Mouse (Mus musculus) cortical plate, adult 2 months (tissue): ENCODE data around the gene Agap2. TPM values are rescaled to one million over a fixed set of nuclear protein-coding genes. Genes with fewer than 3 reads are reported as not detected.
A peak's percentile ranks its signal among the peaks of the same experiment; 100 is the strongest.

ENCODE experiments used
- H3K27ac ChIP-seq: fragments of 200-500 bp; 2 replicates; pipeline ENCODE4 v1.5.1; 2012; ENCODE audit warnings: low read length, control low read depth, inconsistent platforms; ENCODE audit not compliant: insufficient read depth
- H3K4me1 ChIP-seq: fragments of 200-500 bp; 2 replicates; pipeline ENCODE4 v1.6.1; 2011; ENCODE audit warnings: low read length; ENCODE audit not compliant: control insufficient read depth, insufficient read depth
- H3K4me3 ChIP-seq: fragments of 200-500 bp; 2 replicates; pipeline ENCODE4 v1.5.1; 2011; ENCODE audit warnings: mild to moderate bottlenecking, low read length, control low read depth; ENCODE audit not compliant: insufficient read depth
- CTCF ChIP-seq: fragments of 200-500 bp; IDR thresholded peaks from 2 replicates; pipeline ENCODE4 v1.5.1; 2011; ENCODE audit warnings: mild to moderate bottlenecking, control low read depth, low read length; ENCODE audit not compliant: insufficient read depth; ENCODE audit errors: extremely low read depth
- POLR2A ChIP-seq: fragments of 200-500 bp; IDR thresholded peaks from 2 replicates; pipeline ENCODE4 v1.6.1; 2011; ENCODE audit warnings: mild to moderate bottlenecking, low read length, control low read depth; ENCODE audit not compliant: insufficient read depth; ENCODE audit errors: extremely low read depth
- polyA plus RNA-seq: library from polyadenylated mRNA; depleted of rRNA; stranded (reverse); fragments of >200 nt; gene quantifications from 2 replicates; pipeline ENCODE4 v1.2.3, GENCODE M21; 2012

The Agap2 gene
- polyA plus RNA-seq, 1 experiment = 383 TPM

GRCm38 (mm10) chr10:127081996-127082620, 7.0 kb downstream of the Agap2 start:
- peak overlapping the region; percentile 96 for H3K27ac ChIP-seq
- H3K4me1 ChIP-seq = peaks cover 11% of the 10 kb centered on the region
- no peak for TF ChIP-seq POLR2A
- no peak for TF ChIP-seq CTCF
- H3K4me3 ChIP-seq = peak overlapping the region; percentile 48

DNA sequence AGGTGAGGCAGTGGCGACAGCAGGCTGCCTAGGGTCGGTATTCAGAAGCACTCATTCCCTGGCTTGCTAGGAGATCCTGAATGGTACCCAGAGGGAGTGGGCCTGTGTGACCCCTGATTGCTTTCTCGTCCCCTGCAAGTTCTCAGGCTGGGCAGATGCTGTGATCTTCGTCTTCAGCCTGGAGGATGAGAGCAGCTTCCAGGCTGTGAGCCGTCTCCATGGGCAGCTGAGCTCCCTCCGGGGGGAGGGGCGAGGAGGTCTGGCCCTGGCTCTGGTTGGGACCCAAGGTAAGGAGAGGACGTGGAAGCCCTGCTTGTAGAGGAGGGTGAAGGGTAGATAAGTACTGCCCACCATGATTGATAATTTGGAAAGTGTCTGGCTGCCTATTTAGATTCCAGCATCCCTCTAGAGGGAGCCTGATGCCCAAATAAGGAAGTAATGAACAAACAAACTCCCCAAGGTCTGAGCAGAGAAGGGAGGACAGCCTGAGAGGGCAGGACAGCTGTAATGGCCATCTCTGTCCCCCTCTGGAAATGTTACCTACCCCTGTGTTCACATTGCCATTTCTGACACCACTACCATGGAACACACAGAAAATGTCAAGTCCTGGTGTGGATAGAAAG, 8.3 kb downstream of the Agap2 start:
- peak overlapping the region; percentile 48; the same call in 1 of the 2 replicates for H3K4me3 ChIP-seq
- TF ChIP-seq POLR2A (no peak), CTCF (no peak)
- H3K27ac ChIP-seq = no peak overlapping the region
- peaks cover 11% of the 10 kb centered on the region for H3K4me1 ChIP-seq

- H3K4me3 ChIP-seq = no peak overlapping the region
- H3K4me1 ChIP-seq = peaks cover 11% of the 10 kb centered on the region
- TF ChIP-seq CTCF (no peak), POLR2A (no peak)
- no peak overlapping the region for H3K27ac ChIP-seq
Measured at GRCm38 (mm10) chr10:127083915-127084306, 8.8 kb downstream of the Agap2 start.

DNA sequence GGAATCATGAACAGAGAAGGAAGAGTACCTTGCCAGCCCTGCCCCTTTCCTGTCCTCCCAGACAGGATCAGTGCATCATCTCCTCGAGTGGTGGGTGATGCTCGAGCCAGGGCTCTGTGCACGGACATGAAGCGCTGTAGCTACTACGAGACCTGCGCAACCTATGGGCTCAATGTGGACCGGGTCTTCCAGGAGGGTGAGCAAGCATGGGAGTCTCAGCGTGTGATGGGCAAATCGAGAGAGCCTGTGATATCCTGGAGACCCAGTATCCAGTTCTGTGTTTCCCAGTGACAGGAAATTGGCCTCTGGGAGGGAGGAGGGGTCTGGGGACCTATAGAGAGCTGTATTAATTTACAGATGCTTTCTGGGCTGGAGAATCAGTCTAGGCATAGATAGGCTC, 10.0 kb downstream of the Agap2 start:
- H3K4me3 ChIP-seq = no peak overlapping the region
- TF ChIP-seq POLR2A = no peak
- no peak for TF ChIP-seq CTCF
- H3K4me1 ChIP-seq = peaks cover 11% of the 10 kb centered on the region
- no peak overlapping the region for H3K27ac ChIP-seq

DNA sequence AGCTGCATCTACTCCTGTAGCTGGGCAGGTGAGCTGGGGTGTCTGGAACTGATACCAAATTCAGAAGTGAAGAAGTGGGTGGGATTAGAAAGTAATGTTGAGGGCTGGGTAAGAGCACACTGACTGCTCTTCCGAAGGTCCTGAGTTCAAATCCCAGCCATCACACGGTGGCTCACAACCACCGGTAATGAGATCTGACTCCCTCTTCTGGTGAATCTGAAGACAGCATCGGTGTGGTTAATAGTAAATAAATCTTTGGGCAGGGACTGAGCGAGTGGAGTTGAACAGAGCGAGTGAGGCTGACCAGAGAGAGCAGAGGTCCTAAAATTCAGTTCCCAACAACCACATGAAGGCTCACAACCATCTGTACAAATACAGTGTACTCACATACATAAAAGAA, 10.5 kb downstream of the Agap2 start:
- no peak overlapping the region for H3K4me3 ChIP-seq

DNA sequence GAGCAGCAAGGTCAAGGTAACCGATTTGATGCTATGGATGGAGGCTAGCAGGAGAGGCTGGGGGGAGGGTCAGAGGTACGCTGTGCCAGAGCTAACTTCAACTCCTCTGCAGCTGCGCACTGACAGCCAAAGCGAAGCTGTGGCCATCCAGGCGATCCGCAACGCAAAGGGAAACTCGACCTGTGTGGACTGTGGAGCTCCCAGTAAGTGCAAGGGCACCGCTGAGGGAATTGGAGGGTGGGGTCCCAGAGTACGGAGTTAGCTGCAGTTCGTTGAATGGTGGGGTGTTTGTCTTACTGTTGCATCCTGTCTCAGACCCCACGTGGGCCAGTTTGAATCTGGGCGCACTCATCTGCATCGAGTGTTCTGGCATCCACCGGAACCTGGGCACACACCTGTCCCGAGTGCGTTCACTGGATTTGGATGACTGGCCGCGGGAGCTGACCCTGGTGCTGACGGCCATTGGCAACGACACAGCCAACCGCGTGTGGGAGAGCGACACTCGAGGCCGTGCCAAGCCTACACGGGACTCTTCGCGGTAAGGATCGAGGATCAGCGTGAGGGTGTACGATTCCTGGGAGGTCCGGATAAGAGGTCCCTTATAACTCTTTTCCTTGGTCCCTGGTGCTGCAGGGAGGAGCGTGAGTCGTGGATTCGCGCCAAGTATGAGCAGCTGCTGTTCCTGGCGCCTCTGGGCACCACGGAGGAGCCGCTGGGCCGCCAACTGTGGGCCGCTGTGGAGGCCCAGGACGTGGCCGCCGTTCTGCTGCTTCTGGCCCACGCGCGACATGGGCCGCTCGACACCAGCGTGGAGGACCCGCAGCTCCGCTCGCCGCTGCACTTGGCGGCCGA, 15.7 kb downstream of the Agap2 start:
- Histone ChIP-seq H3K4me1 (peaks cover 13% of the 10 kb centered on the region), H3K4me3 (peak overlapping the region; percentile 1; the same call in 1 of the 2 replicates), H3K27ac (peak overlapping the region; percentile 82)
- TF ChIP-seq CTCF (no peak), POLR2A (no peak)

More for the DNA sequence above, 10.5 kb downstream of the Agap2 start:
- peaks cover 16% of the 10 kb centered on the region for H3K4me1 ChIP-seq
- H3K27ac ChIP-seq = no peak overlapping the region
- TF ChIP-seq POLR2A (no peak), CTCF (no peak)

DNA sequence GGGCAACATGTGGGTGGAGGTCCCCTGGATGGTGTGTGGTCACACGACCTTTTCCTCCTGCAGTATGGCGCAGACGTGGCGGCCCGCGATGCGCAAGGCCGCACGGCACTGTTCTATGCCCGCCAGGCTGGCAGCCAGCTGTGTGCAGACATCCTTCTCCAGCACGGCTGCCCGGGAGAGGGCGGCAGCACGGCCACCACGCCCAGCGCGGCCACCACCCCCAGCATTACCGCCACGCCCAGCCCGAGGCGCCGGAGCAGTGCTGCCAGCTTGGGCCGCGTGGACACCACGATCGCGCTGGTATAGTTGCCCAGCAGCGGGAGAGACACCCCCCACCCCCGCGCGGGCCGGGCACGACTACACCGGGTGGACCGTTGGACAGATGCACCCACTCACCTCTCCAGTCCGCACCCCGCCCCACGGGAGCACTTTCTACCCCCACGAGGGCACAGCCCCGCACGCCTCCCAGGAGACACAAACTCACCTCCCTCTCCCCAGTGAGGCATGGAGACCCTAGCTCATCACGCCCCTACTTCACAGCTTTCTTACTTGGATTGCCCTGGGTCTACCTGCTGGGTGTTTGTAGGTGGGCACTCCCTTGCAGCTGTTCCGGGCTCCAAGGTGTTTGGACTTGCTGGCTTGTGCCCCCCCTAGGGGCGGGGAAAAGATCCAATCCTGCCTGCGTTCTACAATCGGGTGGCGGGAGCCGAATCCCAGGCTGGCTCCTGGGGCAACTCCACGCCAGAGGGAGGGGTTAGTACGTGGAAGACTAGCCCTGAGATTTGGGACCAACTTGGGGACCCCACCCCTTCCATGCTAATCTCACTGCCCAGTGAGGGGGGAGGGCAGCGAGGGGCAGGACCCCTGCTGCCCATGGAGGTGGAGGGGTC, 16.7 kb downstream of the Agap2 start:
- H3K27ac ChIP-seq = peak overlapping the region; percentile 82
- H3K4me3 ChIP-seq = peak overlapping the region; percentile 1; the same call in 1 of the 2 replicates

DNA sequence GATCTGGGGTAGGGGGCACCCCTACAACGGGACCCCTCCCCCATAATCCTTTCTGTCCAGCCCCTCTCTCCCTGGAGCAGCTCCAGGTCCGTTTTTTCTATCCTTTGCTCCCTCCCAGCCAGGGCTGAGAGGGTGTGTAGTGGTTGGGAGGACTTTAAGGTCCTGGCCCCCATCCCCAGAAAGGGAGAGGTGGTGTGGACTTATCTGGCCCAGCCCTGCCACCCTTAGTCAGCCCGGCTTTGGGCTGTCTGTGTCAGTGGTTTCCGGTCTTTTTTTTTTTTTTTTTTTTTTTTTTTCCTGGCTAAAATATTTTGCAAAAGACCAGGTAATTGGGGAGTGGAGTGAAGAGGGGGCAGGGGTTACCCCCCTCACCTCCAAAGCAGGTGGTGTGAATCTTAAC, 17.7 kb downstream of the Agap2 start:
- Histone ChIP-seq H3K4me1 (peaks cover 13% of the 10 kb centered on the region), H3K4me3 (no peak overlapping the region), H3K27ac (no peak overlapping the region)
- TF ChIP-seq CTCF (no peak), POLR2A (no peak)

More for the DNA sequence above, 16.7 kb downstream of the Agap2 start:
- TF ChIP-seq POLR2A = no peak
- TF ChIP-seq CTCF = no peak
- peaks cover 13% of the 10 kb centered on the region for H3K4me1 ChIP-seq

DNA sequence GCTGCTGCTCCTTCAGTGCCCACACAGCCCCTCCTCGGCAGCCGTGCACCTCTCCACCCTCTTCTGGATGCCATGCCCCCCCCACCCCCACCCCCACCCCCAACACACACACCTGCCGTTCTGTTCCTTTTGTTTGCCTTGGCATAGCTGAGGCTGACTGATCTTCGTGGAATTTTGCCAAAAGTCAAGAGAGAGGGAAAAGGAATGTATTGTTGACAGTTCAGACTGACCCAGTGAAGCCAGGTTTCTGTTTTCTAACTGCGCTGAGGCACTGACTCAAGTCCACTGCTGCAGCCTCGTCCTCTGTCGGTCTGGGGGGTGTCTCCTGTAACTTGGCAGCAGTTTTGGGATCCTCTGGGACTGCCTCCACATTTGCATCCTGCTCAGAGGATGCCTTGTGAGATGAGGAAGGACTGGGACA, 19.3 kb downstream of the Agap2 start:
- H3K4me3 ChIP-seq = no peak overlapping the region
- H3K27ac ChIP-seq = no peak overlapping the region
- TF ChIP-seq CTCF = no peak
- peak; percentile 41; the same call in 1 of the 2 replicates for TF ChIP-seq POLR2A
- H3K4me1 ChIP-seq = peaks cover 13% of the 10 kb centered on the region
